Comparison of ENCODE assay signal across 16 mouse cellular contexts in genomic region chr12:95639892-95640291, GRCm38 (mm10).
"Had no signal": no experiment of that assay in that cellular context is flagged by ENCODE, and none has a peak within 500 bp of the region (broad histone marks: within the 10 kb centered on the region; RNA-seq: fewer than 3 reads in every experiment).

No protein-coding gene starts in this region.

- H3K27ac ChIP-seq: neural tube, embryonic 12.5 days; neural tube, embryonic 13.5 days; neural tube, embryonic 15.5 days; stomach, embryonic 15.5 days; stomach, postnatal 0 days had no signal

- H3K36me3 ChIP-seq: neural tube, embryonic 12.5 days; neural tube, embryonic 13.5 days; neural tube, embryonic 15.5 days; stomach, embryonic 15.5 days had no signal

- H3K4me2 ChIP-seq: neural tube, embryonic 12.5 days; neural tube, embryonic 13.5 days; neural tube, embryonic 15.5 days; stomach, embryonic 15.5 days had no signal

- H3K4me1 ChIP-seq: neural tube, embryonic 12.5 days; neural tube, embryonic 13.5 days; neural tube, embryonic 15.5 days; stomach, embryonic 15.5 days had no signal

- DNase-seq: retina, postnatal 1 day; right cerebral cortex, adult 18-20 months; right cerebral cortex, postnatal 14 days; right cerebral cortex, postnatal 25 days; right cerebral cortex, postnatal 4 days; spleen, adult 18-20 months; thymus, adult 18-20 months; thymus, postnatal 14 days; thymus, postnatal 25 days; thymus, postnatal 36 days; thymus, postnatal 4 days had no signal

- H3K27me3 ChIP-seq: neural tube, embryonic 12.5 days; neural tube, embryonic 13.5 days; neural tube, embryonic 15.5 days; stomach, embryonic 15.5 days had no signal

- H3K9me3 ChIP-seq: neural tube, embryonic 12.5 days; neural tube, embryonic 13.5 days; neural tube, embryonic 15.5 days; stomach, embryonic 15.5 days had no signal

- H3K4me3 ChIP-seq: neural tube, embryonic 12.5 days; neural tube, embryonic 13.5 days; neural tube, embryonic 15.5 days; stomach, embryonic 15.5 days had no signal

- H3K9ac ChIP-seq: neural tube, embryonic 12.5 days; neural tube, embryonic 13.5 days; neural tube, embryonic 15.5 days; stomach, embryonic 15.5 days had no signal
